Mouse (Mus musculus): ENCODE results near the gene Smyd3. TPM values are rescaled to one million over a fixed set of nuclear protein-coding genes. Genes with fewer than 3 reads are reported as not detected.

The Smyd3 gene
- polyA plus RNA-seq, 1 experiment: 19.9 TPM

DNA sequence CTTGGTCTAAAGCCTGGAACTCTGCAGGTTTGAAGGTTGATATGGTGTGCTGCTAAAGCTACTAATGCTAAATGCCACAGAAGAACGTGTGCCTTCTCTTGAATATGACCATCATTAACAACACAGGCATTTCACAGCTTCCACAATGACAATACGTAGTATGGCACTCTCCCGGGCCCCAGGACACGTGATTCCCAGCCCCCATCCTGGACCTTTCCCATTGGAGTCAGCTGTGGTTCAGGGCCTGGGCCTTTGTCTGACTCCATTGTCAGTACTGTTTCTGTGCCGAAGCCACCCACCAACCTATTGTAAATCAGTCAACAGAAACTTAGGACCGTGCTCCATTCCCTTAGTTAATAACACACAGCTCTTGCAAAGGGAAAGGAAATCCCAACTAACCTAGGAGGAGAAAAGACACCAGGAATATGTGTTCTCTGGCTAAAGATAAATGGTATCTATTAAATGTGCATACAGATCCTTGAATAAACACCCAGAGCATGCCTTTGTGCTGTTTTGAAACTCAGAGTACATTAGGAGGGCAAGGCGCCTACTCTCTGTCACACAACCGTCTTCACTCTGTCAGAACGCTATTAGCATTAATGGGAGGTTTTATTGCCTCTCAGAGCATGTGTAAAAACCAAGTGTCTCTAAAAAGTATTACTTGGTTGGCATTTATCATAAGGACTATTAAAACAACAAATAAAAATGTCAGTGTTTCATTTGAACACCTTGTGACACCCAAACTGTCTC, 397.4 kb downstream of the Smyd3 start:
- Histone ChIP-seq H3K4me3 (ENCODE audit: insufficient read depth, low read length) (no peak overlapping the region), H3K4me1 (ENCODE audit: control insufficient read depth, insufficient read depth, low read length) (peaks cover 6% of the 10 kb centered on the region), H3K27ac (ENCODE audit: insufficient read depth, low read depth, low read length) (no peak overlapping the region)
- no peak for TF ChIP-seq POLR2A (IDR thresholded peaks at IDR 0.05; ENCODE audit: borderline replicate concordance, low read depth, low read length)

DNA sequence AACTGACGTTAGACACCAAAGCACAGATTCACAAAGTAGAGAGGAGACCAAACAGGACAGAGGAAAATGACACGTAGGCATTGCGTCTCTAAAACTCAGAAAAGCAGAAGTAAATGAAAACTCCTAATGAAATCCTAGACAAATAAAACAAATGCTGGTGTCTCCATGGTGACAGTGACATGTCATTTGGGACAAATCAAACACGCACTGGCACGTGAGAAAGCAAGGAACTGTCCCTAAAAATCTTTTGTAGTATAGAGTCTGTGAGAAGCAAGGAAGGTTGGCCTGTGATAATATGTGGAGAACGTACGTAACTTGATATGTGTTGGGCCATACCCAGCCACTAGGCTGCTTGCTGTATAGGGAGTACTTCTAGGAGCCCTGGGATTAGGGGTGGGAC, 399.2 kb downstream of the Smyd3 start:
- no peaks in the 10 kb centered on the region for H3K4me1 ChIP-seq (ENCODE audit: control insufficient read depth, insufficient read depth, low read length)
- TF ChIP-seq POLR2A (IDR thresholded peaks at IDR 0.05; ENCODE audit: borderline replicate concordance, low read depth, low read length) (no peak), CTCF (IDR thresholded peaks at IDR 0.05; ENCODE audit: low read depth, low read length) (no peak)
- no peak overlapping the region for H3K27ac ChIP-seq (ENCODE audit: insufficient read depth, low read depth, low read length)
- no peak overlapping the region for H3K4me3 ChIP-seq (ENCODE audit: insufficient read depth, low read length)

DNA sequence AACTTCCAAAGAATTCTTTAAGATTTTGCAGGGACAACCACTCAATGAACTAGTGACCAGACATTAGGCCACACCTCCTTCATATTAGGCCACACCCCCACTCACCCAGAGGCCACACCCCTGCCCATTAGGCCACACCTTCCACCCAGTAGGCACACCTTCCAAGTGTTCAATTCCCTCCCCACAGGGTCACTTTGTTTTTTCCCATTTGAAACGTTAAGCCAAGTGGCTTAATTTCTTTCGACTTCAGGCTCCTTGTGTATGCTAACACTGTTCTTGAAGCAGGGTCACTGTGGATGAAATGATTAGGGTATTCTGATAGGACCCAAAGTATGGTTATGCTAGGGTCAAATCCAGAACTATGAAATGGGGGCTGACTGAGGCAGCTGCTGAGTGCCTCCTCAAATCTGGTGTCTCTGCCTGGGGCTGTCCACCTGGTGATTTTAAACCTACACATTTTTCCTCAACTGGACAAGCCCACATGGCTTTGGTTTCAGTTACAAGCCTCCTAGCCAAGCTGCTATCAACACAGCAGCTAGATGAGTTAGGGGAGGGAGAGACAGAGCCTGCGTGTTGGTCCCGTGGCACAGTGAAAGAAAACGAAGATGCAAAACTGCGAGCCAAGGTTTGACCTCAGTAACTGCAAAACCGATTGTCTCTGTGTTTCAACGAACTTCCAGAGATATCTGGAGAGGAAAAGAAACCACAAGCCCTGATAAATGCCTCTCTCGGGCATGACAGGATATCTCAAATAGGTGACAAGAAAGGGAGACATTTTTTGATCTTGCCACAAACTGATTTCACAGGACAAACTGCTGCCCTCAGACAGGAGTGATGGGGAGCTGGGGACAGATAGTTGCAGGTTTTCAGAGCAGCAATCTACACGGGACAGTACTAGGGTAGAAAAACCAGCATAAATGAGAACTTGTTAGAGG, 400.8 kb downstream of the Smyd3 start:
- TF ChIP-seq POLR2A (IDR thresholded peaks at IDR 0.05; ENCODE audit: borderline replicate concordance, low read depth, low read length) (no peak), CTCF (IDR thresholded peaks at IDR 0.05; ENCODE audit: low read depth, low read length) (no peak)
- Histone ChIP-seq H3K4me3 (ENCODE audit: insufficient read depth, low read length) (no peak overlapping the region), H3K4me1 (ENCODE audit: control insufficient read depth, insufficient read depth, low read length) (no peaks in the 10 kb centered on the region), H3K27ac (ENCODE audit: insufficient read depth, low read depth, low read length) (no peak overlapping the region)

DNA sequence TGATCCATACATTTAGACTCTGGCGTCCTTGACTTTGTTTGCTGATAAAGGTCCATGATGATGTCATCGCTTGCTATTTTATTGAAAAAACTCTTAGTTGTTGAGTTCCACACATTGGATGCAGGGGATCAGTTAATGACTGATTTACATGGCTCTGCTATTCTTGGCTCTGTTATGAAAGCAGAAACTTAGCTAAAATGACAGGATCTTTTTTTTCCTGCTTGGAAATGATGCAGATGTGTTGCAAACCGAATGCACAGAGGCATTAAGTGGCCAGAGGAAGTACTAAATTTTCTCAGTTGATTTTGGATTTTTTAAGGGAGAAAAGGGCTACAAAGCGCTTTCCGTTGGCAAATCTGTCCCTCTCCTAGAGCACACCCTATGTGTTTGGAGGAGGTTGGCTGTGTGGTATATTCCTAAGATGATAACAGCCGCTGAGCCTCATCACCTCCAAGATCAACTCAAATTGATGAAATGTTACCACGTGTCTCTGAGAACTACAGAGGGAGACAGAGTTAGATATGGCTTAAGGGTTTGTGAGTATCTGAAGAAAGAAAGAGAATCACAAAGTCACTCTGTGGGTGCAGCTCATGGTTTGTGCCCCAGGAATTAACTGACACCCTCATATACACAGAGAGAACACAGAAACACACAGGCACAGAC, 402.9 kb downstream of the Smyd3 start:
- no peak overlapping the region for H3K27ac ChIP-seq (ENCODE audit: insufficient read depth, low read depth, low read length)
- no peak overlapping the region for H3K4me3 ChIP-seq (ENCODE audit: insufficient read depth, low read length)
- TF ChIP-seq POLR2A (IDR thresholded peaks at IDR 0.05; ENCODE audit: borderline replicate concordance, low read depth, low read length) (no peak), CTCF (IDR thresholded peaks at IDR 0.05; ENCODE audit: low read depth, low read length) (no peak)
- no peaks in the 10 kb centered on the region for H3K4me1 ChIP-seq (ENCODE audit: control insufficient read depth, insufficient read depth, low read length)

DNA sequence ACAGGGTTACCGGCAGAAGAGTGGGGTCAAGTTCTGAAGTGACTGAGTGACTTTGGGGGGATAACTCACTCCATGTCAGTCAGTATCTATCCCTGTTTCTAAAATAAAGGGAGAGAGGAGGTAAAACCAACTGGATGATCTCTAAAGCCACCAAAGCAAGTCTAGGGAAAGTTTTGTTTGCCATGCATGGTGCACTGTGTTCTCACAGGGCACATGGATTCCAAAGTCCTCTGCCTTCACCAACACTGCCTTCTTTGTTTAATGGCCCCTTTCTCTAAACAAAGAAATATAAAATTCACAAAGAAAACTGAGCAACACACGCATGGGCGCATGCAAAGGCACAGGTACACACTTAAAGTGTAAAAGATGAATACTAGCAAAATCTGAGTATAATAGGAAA, 403.5 kb downstream of the Smyd3 start:
- TF ChIP-seq CTCF (IDR thresholded peaks at IDR 0.05; ENCODE audit: low read depth, low read length): no peak
- no peak for TF ChIP-seq POLR2A (IDR thresholded peaks at IDR 0.05; ENCODE audit: borderline replicate concordance, low read depth, low read length)
- Histone ChIP-seq H3K4me3 (ENCODE audit: insufficient read depth, low read length) (no peak overlapping the region), H3K4me1 (ENCODE audit: control insufficient read depth, insufficient read depth, low read length) (no peaks in the 10 kb centered on the region), H3K27ac (ENCODE audit: insufficient read depth, low read depth, low read length) (no peak overlapping the region)

DNA sequence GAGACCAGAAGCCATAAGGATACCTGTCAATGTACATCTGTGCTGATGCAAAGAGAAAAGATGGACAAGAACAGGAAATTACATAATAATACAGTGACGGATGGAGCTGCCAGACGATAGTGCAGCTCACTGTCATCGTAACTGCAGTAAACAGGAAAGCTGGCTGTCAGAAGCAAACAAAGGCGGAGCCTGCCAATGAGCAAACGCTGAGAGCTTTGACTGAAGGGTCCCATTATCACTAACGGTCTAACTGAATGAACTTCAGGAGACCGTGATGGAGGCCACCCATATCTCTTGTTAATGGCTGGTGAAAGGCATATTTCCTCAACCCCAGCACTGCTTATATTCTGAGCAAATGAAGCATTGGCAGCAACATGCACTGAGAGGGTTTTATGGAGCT, 409.1 kb downstream of the Smyd3 start:
- Histone ChIP-seq H3K27ac (ENCODE audit: insufficient read depth, low read depth, low read length) (no peak overlapping the region), H3K4me3 (ENCODE audit: insufficient read depth, low read length) (no peak overlapping the region), H3K4me1 (ENCODE audit: control insufficient read depth, insufficient read depth, low read length) (no peaks in the 10 kb centered on the region)
- no peak for TF ChIP-seq POLR2A (IDR thresholded peaks at IDR 0.05; ENCODE audit: borderline replicate concordance, low read depth, low read length)

DNA sequence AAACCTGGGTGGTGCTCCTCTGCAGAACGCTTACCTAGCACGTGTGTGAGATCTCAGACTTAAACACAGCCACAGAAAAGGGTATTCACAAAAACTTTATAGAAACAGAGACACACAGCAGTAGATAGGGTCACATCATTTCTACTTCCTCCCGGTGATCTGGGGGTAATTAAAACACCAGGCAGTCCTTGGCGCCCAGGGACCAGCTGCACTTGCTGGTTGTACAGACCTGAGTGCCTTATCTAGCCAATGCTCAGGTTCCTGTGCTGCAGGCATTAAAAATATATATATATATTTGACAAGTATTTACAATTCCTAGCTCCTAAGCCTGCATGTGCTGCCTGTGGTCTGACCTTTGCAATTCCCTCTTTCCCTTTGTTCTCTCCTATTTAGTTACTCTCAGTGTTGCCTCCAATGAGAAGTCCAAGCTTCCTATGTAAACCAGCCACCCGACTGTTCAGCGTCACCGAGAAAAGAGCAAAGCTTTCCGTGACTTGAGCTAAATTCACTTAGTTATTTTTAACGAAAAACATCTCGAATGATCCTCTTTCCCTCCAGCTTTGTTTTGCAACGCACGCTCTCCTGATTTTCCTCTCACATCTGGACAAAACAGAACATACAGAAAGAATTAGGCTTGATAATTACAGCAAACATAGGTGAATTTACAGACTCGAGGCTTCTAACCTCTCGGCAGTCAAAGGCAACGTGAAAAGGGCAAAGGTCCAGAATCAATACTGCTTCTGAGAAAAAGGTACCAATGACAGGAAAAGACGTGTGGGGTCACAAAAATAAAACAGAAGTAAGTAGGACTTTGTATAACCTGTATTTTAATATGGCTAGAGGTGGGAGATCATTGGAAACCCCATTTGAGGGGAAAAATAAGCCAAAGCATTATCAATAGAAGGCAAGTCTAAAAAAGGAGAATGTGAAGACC, 409.8 kb downstream of the Smyd3 start:
- no peaks in the 10 kb centered on the region for H3K4me1 ChIP-seq (ENCODE audit: control insufficient read depth, insufficient read depth, low read length)
- H3K27ac ChIP-seq (ENCODE audit: insufficient read depth, low read depth, low read length): no peak overlapping the region
- TF ChIP-seq CTCF (IDR thresholded peaks at IDR 0.05; ENCODE audit: low read depth, low read length) (no peak), POLR2A (IDR thresholded peaks at IDR 0.05; ENCODE audit: borderline replicate concordance, low read depth, low read length) (no peak)
- no peak overlapping the region for H3K4me3 ChIP-seq (ENCODE audit: insufficient read depth, low read length)

DNA sequence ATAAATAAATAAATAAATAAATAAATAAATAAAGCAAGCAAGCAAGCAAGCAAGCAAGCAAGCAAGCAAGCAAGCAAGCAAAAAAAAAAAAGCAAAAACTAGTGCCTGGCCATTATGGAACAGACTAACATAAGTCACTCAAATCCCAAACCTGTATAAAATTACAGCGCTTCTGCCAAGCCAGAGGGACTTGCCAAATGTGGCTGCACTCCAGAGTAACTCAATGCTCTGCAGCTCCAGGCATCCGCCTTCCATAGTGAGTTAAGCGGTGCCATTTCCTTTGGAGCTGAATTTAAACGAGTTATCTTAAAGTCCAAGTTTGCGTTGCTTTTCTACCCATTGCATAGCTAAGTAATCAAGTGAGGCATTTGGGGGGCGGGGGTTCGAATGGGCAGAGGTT, 410.6 kb downstream of the Smyd3 start:
- H3K4me1 ChIP-seq (ENCODE audit: control insufficient read depth, insufficient read depth, low read length): no peaks in the 10 kb centered on the region
- TF ChIP-seq POLR2A (IDR thresholded peaks at IDR 0.05; ENCODE audit: borderline replicate concordance, low read depth, low read length) (no peak), CTCF (IDR thresholded peaks at IDR 0.05; ENCODE audit: low read depth, low read length) (no peak)
- no peak overlapping the region for H3K27ac ChIP-seq (ENCODE audit: insufficient read depth, low read depth, low read length)
- no peak overlapping the region for H3K4me3 ChIP-seq (ENCODE audit: insufficient read depth, low read length)

DNA sequence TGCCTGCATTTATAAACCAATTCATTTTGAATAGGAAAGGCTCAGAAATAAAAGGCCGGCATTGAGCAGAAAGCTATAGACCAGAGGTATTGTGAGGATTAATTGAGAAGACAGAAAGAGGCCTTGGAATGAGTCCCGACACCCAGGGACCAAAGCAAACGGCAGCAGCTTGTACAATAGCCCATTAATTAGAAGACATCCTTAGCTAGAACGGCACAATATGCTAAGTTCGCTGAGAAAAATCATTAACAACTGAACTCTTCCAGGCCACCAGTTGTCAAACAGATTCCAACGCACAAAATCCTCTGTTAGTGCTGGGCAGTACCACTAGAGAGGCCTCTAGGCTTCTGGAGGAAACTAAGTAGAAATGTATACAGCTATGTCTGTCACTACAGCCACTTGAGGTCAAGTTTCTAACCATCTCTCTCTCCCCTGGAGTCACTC, 411.1 kb downstream of the Smyd3 start:
- Histone ChIP-seq H3K4me3 (ENCODE audit: insufficient read depth, low read length) (no peak overlapping the region), H3K4me1 (ENCODE audit: control insufficient read depth, insufficient read depth, low read length) (no peaks in the 10 kb centered on the region), H3K27ac (ENCODE audit: insufficient read depth, low read depth, low read length) (no peak overlapping the region)
- TF ChIP-seq POLR2A (IDR thresholded peaks at IDR 0.05; ENCODE audit: borderline replicate concordance, low read depth, low read length) (no peak), CTCF (IDR thresholded peaks at IDR 0.05; ENCODE audit: low read depth, low read length) (no peak)

Measured in bone marrow macrophage, adult 2 months (primary cell).